Mouse (Mus musculus) lung, adult 2 months (tissue): ENCODE data around the gene Gabrb3. TPM values are rescaled to one million over a fixed set of nuclear protein-coding genes. Genes with fewer than 3 reads are reported as not detected.

Experiments
- DNase-seq: peaks from one replicate; pipeline ENCODE4 v3.0.0; 2022
- H3K4me1 ChIP-seq: fragments of 200-500 bp; 2 replicates; pipeline ENCODE4 v1.6.1; 2011; ENCODE audit warnings: low read length; ENCODE audit not compliant: control insufficient read depth, insufficient read depth
- H3K4me3 ChIP-seq: fragments of 200-500 bp; replicated peaks from 2 replicates; pipeline ENCODE3; 2011; ENCODE audit warnings: low read depth, mild to moderate bottlenecking, control low read depth, low read length; ENCODE audit errors: extremely low read depth
- CTCF ChIP-seq: fragments of 200-500 bp; IDR thresholded peaks from 2 replicates; pipeline ENCODE4 v1.5.1; 2011; ENCODE audit warnings: mild to moderate bottlenecking, low read length, control low read depth; ENCODE audit not compliant: insufficient read depth
- POLR2A ChIP-seq: fragments of 200-500 bp; IDR thresholded peaks from 2 replicates; pipeline ENCODE4 v1.6.1; 2011; ENCODE audit warnings: low read depth, mild to moderate bottlenecking, control low read depth, low read length, borderline replicate concordance; ENCODE audit errors: extremely low read depth
- WGBS: fragments of 180-500 bp; shearing (Covaris S2); methylation state at CpG from one replicate; pipeline ENCODE4 v1.1.7; 2018; 5-methylcytosine and 5-hydroxymethylcytosine counted together
- polyA plus RNA-seq: library from polyadenylated mRNA; depleted of rRNA; stranded (reverse); fragments of >200 nt; gene quantifications from 2 replicates; pipeline ENCODE4 v1.2.3, GENCODE M21; 2012

Gabrb3 gene
- polyA plus RNA-seq, 1 experiment = 0.08 TPM

GRCm38 (mm10) chr7:57460354-57460753 is 40.9 kb downstream of the Gabrb3 start:
- no peak for DNase-seq
- 61% methylated on average over 5 of the region's 5 CpGs for WGBS
- no peak overlapping the region for H3K4me3 ChIP-seq
- no peak for TF ChIP-seq POLR2A
- TF ChIP-seq CTCF = no peak
- H3K4me1 ChIP-seq = no peaks in the 10 kb centered on the region

DNA sequence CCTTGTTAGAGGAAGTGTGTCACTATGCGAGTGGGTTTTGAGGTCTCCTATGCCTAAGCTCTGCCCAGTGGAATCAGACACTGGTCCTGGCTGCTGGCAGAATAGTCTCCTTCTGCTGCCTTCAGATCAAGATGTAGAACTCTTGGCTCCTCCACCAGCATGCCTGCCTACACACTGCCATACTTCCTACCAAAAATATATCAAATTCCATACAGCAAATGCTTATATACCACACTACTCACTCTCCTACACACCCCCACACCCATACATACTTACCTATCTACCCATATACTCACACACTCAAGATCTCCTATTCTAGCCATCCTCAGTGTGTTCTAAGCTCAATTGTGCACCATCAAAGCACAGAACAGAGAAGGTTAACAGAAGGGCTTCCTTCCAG is 51.8 kb downstream of the Gabrb3 start:
- Histone ChIP-seq H3K4me1 (no peaks in the 10 kb centered on the region), H3K4me3 (no peak overlapping the region)
- TF ChIP-seq POLR2A (no peak), CTCF (no peak)
- no peak for DNase-seq
- WGBS = 83% methylated on average over 1 of the region's 1 CpGs

DNA sequence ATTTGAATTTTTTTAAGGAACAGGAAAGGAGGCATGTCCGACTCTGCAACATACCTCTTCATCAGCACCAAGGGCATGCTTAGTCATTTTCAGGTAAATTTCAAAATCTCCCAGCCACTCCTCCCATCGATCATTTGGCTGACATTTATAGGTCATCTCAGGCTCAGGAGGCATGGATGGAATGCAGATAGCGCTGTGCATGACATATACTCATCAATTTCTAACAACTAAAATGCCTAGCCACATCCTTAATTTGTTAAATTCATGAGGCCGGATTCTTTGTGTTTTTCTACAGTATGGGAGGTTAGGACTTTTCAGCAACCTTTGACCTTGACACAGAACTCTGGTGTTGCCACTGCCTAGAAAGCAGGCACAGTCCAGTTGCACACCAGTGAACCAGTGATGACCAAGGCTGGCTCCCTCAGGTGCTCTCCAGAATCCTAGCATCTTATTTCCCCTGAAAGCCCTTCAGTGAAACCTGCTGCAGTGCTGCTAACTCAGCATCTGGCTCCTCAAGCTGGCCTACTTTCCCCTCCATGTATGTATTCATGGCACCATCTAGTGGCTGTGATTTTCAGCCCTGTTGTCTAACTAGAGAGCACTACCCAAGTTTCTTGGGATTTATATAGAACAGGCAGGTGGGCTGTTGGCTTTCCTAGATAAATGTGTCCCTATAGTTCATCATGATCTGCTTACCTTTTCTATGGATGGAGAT is 54.5 kb downstream of the Gabrb3 start:
- whole genome bisulfite sequencing = 70% methylated on average over 4 of the region's 4 CpGs
- no peak for DNase-seq
- no peaks in the 10 kb centered on the region for H3K4me1 ChIP-seq
- no peak overlapping the region for H3K4me3 ChIP-seq
- no peak for TF ChIP-seq CTCF
- no peak for TF ChIP-seq POLR2A

DNA sequence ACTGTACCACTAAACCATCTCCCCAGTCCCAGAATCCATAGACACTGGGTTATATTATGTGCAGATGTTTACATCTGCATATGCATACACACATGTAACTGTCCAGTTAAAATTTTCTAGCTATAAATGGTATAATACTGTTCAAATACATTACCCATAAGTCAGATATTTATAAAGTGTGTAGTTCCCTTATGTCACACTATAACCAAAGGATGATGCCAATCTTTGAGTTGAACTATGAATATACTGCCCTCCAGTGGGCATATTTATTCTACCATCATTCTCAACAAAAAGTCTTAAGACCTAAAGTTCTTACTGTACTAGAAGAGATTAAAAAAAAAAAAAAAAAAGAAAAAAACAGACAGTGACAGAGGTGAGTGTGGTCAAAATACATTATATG is 63.4 kb downstream of the Gabrb3 start:
- TF ChIP-seq CTCF (no peak), POLR2A (no peak)
- H3K4me1 ChIP-seq = no peaks in the 10 kb centered on the region
- H3K4me3 ChIP-seq = no peak overlapping the region
- DNase-seq = no peak

- WGBS = 64% methylated on average over 6 of the region's 6 CpGs
- TF ChIP-seq CTCF (no peak), POLR2A (no peak)
These were observed 67.4 kb downstream of the Gabrb3 start for GRCm38 (mm10) chr7:57486907-57487306.

DNA sequence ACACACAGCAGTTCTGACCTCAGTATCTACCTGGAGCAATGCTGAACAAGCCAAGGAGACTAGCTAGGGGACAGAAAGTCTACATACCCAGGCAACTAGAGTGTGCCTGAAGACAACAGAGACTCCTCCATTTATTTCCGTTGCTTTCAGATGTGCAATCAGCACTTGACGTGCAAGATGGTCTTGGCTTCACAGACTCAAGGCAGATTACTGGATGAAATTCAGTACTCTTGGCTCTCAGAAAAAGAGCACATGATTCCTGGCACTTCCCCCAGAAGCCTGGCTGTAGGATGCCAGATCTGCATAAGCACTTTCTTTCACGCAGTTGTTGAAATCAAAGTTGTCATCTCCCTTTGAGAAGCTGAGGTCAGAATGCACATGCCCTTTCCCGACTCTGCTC is 72.3 kb downstream of the Gabrb3 start:
- no peak overlapping the region for H3K4me3 ChIP-seq
- no peaks in the 10 kb centered on the region for H3K4me1 ChIP-seq
- DNase-seq = no peak
- TF ChIP-seq POLR2A = no peak
- no peak for TF ChIP-seq CTCF
- 65% methylated on average over 4 of the region's 4 CpGs for WGBS

More at GRCm38 (mm10) chr7:57486907-57487306, 67.4 kb downstream of the Gabrb3 start:
- Histone ChIP-seq H3K4me3 (no peak overlapping the region), H3K4me1 (no peaks in the 10 kb centered on the region)
- no peak for DNase-seq

DNA sequence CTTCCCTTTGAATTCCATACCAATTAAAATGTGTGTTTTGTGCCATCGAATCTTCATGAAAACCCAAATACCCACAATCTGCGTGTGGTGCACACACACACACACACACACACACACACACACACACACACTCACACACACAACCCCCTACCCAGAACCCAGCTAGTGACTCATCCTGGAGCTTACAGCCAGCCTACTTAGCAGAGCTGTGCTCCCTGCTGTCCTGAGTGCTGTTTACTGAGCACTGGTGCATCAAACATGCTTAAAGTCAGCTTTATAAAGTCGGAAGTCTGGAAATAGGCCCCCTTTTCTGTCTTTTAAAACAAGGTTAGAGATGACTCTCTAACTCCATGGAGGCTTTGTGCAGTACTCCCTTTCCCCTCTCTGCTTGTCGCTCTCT is 83.3 kb downstream of the Gabrb3 start:
- Histone ChIP-seq H3K4me1 (no peaks in the 10 kb centered on the region), H3K4me3 (no peak overlapping the region)
- no peak for TF ChIP-seq CTCF
- no peak for TF ChIP-seq POLR2A
- no peak for DNase-seq
- WGBS = 74% methylated on average over 4 of the region's 4 CpGs

DNA sequence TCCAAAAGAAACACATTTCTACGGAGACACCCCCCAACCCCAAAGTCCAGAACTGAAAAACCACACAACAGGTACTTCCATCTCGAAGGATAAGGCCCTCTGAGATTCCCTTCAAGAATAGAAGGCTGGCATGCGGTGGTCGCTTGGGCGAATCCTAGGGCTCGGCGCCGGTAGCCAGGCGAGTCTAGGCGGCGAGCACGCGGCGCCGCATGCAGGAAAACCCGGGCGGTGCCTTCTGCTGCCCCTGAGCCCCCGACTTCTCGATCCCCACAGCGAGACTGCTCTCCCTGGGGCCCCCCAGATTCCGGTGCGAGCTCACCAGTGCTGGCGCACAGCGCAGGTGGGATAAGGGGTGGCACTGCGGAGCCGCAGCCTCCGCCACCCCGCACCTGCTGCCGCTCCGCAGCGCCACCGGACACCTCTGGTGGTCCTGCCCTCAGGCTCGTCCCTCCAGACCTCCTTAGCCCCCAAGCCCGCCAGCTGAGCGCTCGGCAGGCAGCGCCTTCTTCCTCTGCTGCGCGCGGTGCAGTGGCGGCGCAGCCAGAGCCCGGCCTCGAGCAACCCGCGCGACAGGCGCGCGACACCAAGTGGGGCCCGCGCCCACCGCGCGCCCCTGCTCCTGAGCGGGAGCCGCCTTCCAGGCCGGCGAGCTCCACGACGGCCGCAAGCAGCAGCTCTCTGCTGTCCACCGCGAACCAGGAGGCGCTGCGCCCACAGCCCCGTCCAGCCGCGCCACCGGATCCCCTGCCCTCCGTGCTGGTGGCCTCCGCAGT is 89.6 kb downstream of the Gabrb3 start:
- TF ChIP-seq CTCF = no peak
- no peak for TF ChIP-seq POLR2A
- 5% methylated on average over 72 of the region's 72 CpGs for WGBS
- DNase-seq = no peak
- Histone ChIP-seq H3K4me1 (no peaks in the 10 kb centered on the region), H3K4me3 (no peak overlapping the region)

DNA sequence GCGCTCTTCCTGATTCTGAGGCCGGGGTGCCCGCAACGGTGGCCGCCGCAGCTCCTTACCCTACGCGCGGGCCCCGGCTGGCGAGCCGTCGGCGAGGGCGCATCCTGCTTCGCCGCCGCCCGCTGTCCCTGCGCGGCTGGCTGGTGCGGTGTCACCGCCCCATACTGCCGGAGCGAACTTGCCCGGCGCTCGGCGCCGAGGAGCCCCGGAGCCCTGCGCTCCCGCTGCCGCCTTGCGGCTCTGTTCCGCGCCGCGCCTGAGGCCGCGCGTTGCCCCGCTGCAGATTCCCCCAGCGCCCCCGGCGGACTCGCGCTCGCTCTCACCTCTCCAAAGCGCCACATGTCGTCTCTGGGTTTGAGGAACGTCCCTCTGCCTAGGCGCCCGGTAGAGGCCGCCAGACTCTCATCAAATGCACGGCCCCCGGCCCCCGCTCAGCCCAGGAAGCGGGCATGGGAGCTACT is 90.2 kb downstream of the Gabrb3 start, which contains the start of gene Gabra5:
TSS of gene Gabra5 (minus strand) at position 379 of the 461 bp plus-strand sequence.
- 2% methylated on average over 57 of the region's 59 CpGs for WGBS
- TF ChIP-seq POLR2A (no peak), CTCF (no peak)
- DNase-seq = no peak
- Histone ChIP-seq H3K4me1 (no peaks in the 10 kb centered on the region), H3K4me3 (no peak within 1 kb of the TSS)

DNA sequence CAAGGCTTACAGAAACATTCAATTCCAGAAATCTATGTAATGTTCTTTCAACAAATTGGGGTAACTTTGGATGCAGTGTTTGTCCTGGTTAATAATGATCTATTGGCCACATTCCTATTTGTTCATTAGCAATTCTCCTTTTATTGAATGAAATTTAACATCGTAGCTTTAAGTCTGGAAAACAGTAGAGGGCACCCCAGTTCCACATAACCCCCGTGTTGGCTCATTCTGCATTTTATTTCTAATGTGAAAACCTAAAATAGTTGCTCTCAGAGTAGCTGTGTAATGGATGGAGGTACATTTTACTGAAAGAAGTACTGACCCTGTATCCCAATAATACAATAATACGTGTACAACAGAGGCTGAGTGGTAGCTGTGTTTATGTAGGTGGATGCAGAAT is 93.5 kb downstream of the Gabrb3 start:
- Histone ChIP-seq H3K4me3 (no peak overlapping the region), H3K4me1 (no peaks in the 10 kb centered on the region)
- DNase-seq = no peak
- WGBS = 31% methylated on average over 3 of the region's 3 CpGs
- TF ChIP-seq POLR2A = no peak
- no peak for TF ChIP-seq CTCF
